ENCODE assay signal across 8 mouse cellular contexts in the genomic region with DNA sequence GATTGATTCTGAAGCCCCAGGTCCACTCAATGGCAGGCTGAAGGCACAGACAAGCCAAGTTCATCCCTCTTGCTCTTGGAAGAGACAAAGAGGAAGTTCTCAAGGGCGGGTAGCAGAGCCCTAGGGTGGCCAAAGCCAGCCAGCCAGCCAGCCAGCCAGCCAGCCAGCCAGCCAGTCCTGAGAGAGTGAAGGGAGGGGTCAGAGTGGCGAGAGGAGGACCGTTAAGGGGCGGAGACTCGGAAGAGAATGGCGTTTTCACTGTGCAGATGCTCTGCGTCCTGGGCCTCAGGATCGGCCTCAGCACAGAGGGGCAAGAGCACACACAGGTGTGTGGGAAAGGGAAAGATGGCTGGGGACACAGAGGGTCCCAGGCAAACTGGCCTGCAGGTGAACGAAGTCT. TPM values are rescaled to one million over a fixed set of nuclear protein-coding genes. Genes with fewer than 3 reads are reported as not detected.
DNase-seq lines count a peak whose midpoint lies in the region; ATAC-seq lines count a peak whose summit lies in the region.

No protein-coding gene starts in this region.

- peak; percentile 71 to 73 for DNase-seq in right cerebral cortex, postnatal 10 days (ENCODE audit: low spot score in 2 of 2)
- DNase-seq in right cerebral cortex, postnatal 4 days, result no peak
- peak; percentile 98 for DNase-seq in heart, adult 11 months
- DNase-seq in lung, adult 18-20 months, result peak; percentile 79
- DNase-seq in neural tube, embryonic 10.5 days (ENCODE audit: extremely low spot score, low spot score), result peak; percentile 59
- DNase-seq in right cerebral cortex, postnatal 36 days (ENCODE audit: low spot score in 2 of 2), result no peak

- H3K36me3 ChIP-seq in intestine, embryonic 16.5 days (ENCODE audit: control insufficient read depth, insufficient read depth, low read length), result no peaks in the 10 kb centered on the region

- H3K4me3 ChIP-seq in intestine, embryonic 16.5 days (ENCODE audit: low read length), result peak overlapping the region; percentile 84

- H3K27me3 ChIP-seq in intestine, embryonic 16.5 days (replicated peaks; ENCODE audit: control insufficient read depth, insufficient read depth, low read length), result no peaks in the 10 kb centered on the region

- H3K4me1 ChIP-seq in intestine, embryonic 16.5 days (ENCODE audit: control insufficient read depth, insufficient read depth, low read length), result peaks cover 38% of the 10 kb centered on the region

- no peaks in the 10 kb centered on the region for H3K9me3 ChIP-seq in intestine, embryonic 16.5 days (ENCODE audit: control insufficient read depth, low read length)

- H3K4me2 ChIP-seq in intestine, embryonic 16.5 days (ENCODE audit: low read depth, low read length), result peak overlapping the region; percentile 71

- WGBS in intestine, embryonic 16.5 days, result 18% methylated on average over 9 of the region's 9 CpGs

- peak; percentile 71 for ATAC-seq in common myeloid progenitor, adult 5-6 weeks (replicated peaks; ENCODE audit: low read depth, poor library complexity, severe bottlenecking)
- no peak for ATAC-seq in intestine, embryonic 16.5 days

- peak overlapping the region; percentile 67 for H3K27ac ChIP-seq in intestine, embryonic 16.5 days (ENCODE audit: low read length)

- peak overlapping the region; percentile 92 for H3K9ac ChIP-seq in intestine, embryonic 16.5 days (ENCODE audit: low read depth, low read length)

RNA-seq across cellular contexts. Expression of a gene that starts 6.9 kb away (rescaled TPM):
- 30.8 and 38.7 TPM in 2 replicates for total RNA-seq in common myeloid progenitor, adult 5-6 weeks (2017)
- 38.5 and 39.7 TPM in 2 replicates for polyA plus RNA-seq in intestine, embryonic 16.5 days (2015; fragmentation: Nextera tagmentation; extraction: Ambion mirVana)

RNA-seq across cellular contexts. Expression of a gene that starts 22.0 kb away (rescaled TPM):
- 2.1 TPM in 1 of 2 replicates, not detected in the other for total RNA-seq in common myeloid progenitor, adult 5-6 weeks (2017)
- polyA plus RNA-seq in intestine, embryonic 16.5 days (2015; fragmentation: Nextera tagmentation; extraction: Ambion mirVana), result 0.16 and 1.0 TPM in 2 replicates

RNA-seq across cellular contexts. Expression of a gene that starts 33.7 kb away (rescaled TPM):
- total RNA-seq in common myeloid progenitor, adult 5-6 weeks (2017), result 13.4 and 19.9 TPM in 2 replicates
- polyA plus RNA-seq in intestine, embryonic 16.5 days (2015; fragmentation: Nextera tagmentation; extraction: Ambion mirVana), result 66.4 and 73.6 TPM in 2 replicates

Comparison
In these comparisons a context has a peak if more than half of its experiments do, and no peak if none do; other contexts are left out.
1. DNase-seq: peak in right cerebral cortex, postnatal 10 days (2 of 2), heart, adult 11 months (single experiment), lung, adult 18-20 months (2 of 2) and neural tube, embryonic 10.5 days (single experiment); none in right cerebral cortex, postnatal 4 days (single experiment) and right cerebral cortex, postnatal 36 days (0 of 2).